Mouse (Mus musculus) ES-E14 (cell line): ENCODE measurements around the gene Galp. TPM values are rescaled to one million over a fixed set of nuclear protein-coding genes. Genes with fewer than 3 reads are reported as not detected.

Source experiments
- DNase-seq: peaks from one replicate; pipeline ENCODE4 v3.0.0-alpha.2; 2013; ENCODE audit warnings: low read depth, low spot score
- H3K27ac ChIP-seq: 2 replicates; pipeline ENCODE4 v1.5.1; 2012; ENCODE audit warnings: low read depth, mild to moderate bottlenecking, low read length, moderate library complexity, mixed read lengths; ENCODE audit not compliant: poor library complexity, insufficient read depth, severe bottlenecking
- H3K36me3 ChIP-seq: 2 replicates; pipeline ENCODE4 v1.6.1; 2012; ENCODE audit warnings: mild to moderate bottlenecking, low read length, moderate library complexity, mixed read lengths; ENCODE audit not compliant: control insufficient read depth, poor library complexity, insufficient read depth, severe bottlenecking
- H3K4me1 ChIP-seq, 2 experiments: fragments of 150-350 bp in 1 of 2; sonication (generic) in 1 of 2; 2 replicates each; pipeline ENCODE4 v1.6.1; 2012; ENCODE audit warnings: low read length in 2 of 2, mild to moderate bottlenecking in 1 of 2, mixed read lengths in 1 of 2; ENCODE audit not compliant: control insufficient read depth in 2 of 2, insufficient read depth in 2 of 2, poor library complexity in 1 of 2
- H3K4me3 ChIP-seq, 2 experiments: fragments of 150-350 bp in 1 of 2; sonication (generic) in 1 of 2; 2 replicates each; pipeline ENCODE4 v1.5.1; 2012; ENCODE audit warnings: low read length in 2 of 2, low read depth in 1 of 2, mild to moderate bottlenecking in 1 of 2, mixed read lengths in 1 of 2; ENCODE audit not compliant: insufficient read depth in 1 of 2, poor library complexity in 1 of 2, severe bottlenecking in 1 of 2
- H3K9ac ChIP-seq: 2 replicates; pipeline ENCODE4 v1.6.1; 2012; ENCODE audit warnings: low read depth, mild to moderate bottlenecking, low read length, mixed read lengths; ENCODE audit not compliant: poor library complexity, insufficient read depth, severe bottlenecking
- H3K9me3 ChIP-seq: fragments of 150-350 bp; sonication (generic); 2 replicates; pipeline ENCODE4 v1.6.1; 2012; ENCODE audit warnings: low read depth, mild to moderate bottlenecking, low read length; ENCODE audit not compliant: control insufficient read depth, insufficient read depth
- CHD2 ChIP-seq: IDR thresholded peaks from 2 replicates; pipeline ENCODE4 v1.6.1; 2014; ENCODE audit warnings: mild to moderate bottlenecking, low read depth, low read length, inconsistent platforms
- HCFC1 ChIP-seq: IDR thresholded peaks from 2 replicates; pipeline ENCODE4 v1.6.1; 2012; ENCODE audit warnings: low read length, inconsistent platforms, borderline replicate concordance; ENCODE audit not compliant: insufficient read depth
- MAFK ChIP-seq: IDR thresholded peaks from 2 replicates; pipeline ENCODE4 v1.6.1; 2014; ENCODE audit warnings: mild to moderate bottlenecking, low read depth, low read length, inconsistent platforms; ENCODE audit not compliant: insufficient read depth
- ZC3H11A ChIP-seq: IDR thresholded peaks from 2 replicates; pipeline ENCODE4 v1.6.1; 2012; ENCODE audit warnings: low read depth, mild to moderate bottlenecking, inconsistent platforms, low read length, borderline replicate concordance
- ZNF384 ChIP-seq: IDR thresholded peaks from 2 replicates; pipeline ENCODE4 v1.6.1; 2012; ENCODE audit warnings: low read depth, low read length, inconsistent platforms
- in situ Hi-C, 2 experiments: fragments of 600-800 bp; cut with MboI; formaldehyde crosslinking; loops; one replicate each; pipeline ENCODE4 v1.15.1; 2025; ENCODE audit warnings: low sequenced_read_pairs in 2 of 2, inconsistent platforms in 1 of 2; ENCODE audit not compliant: unreplicated experiment in 2 of 2
- total RNA-seq: library from RNA; depleted of rRNA; stranded (reverse); fragments of 300-350 nt; gene quantifications from 2 replicates; pipeline ENCODE4 v1.2.3, GENCODE M21; 2012

Galp gene
- total RNA-seq, 1 experiment: not detected

DNA sequence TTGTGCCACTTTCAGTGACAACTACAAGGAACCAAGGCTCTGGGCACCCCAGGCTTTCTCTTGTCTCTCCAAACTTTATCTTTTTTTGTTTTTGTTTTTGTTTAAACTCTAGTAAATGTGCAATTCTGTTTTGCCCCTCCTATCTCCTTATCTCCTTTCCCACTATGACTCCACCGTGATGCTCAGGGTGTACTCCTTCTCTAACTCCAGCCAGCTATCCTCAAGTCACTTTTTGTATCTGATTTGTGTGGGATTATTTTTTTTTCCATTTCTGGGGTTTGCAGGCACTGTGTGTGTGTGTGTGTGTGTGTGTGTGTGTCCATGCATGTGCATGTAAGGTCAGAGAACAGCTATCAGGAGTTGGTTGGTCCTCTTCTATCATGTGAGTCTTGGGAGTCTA lies 39.4 kb upstream of the Galp start:
- Histone ChIP-seq H3K9ac (no peak overlapping the region), H3K27ac (no peak overlapping the region), H3K4me3 (no peak overlapping the region), H3K4me1 (peaks cover 0 to 2% of the 10 kb centered on the region in 2 experiments; a peak in 2 of 4 replicates), H3K9me3 (no peaks in the 10 kb centered on the region), H3K36me3 (no peaks in the 10 kb centered on the region)
- TF ChIP-seq HCFC1: no peak
- no peak for TF ChIP-seq CHD2
- no peak for TF ChIP-seq ZNF384
- no peak for TF ChIP-seq ZC3H11A
- TF ChIP-seq MAFK: no peak
- no peak for DNase-seq
- in situ Hi-C loops: no loop called here

DNA sequence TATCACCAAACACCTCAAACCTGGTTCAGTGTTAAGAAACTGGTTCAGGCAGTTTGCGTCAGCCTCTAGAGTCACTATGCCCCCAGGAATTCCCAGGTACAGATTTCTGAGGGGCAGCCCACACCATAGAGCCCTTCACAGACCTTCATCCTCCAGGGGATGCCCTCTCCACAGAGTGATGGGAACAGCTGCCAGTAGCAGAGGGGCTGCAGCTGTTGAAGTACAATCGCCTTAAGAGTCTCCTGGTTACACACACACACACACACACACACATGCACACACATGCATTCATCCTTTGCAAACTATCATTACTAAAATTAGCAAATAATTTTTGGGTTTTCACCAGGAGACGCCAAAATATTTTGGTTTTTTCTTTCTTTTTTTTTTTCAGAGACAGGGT lies 37.3 kb upstream of the Galp start:
- Histone ChIP-seq H3K4me1 (peaks cover 0 to 2% of the 10 kb centered on the region in 2 experiments; a peak in 1 of 4 replicates), H3K27ac (no peak overlapping the region), H3K36me3 (no peaks in the 10 kb centered on the region), H3K9me3 (no peaks in the 10 kb centered on the region), H3K4me3 (no peak overlapping the region), H3K9ac (no peak overlapping the region)
- in situ Hi-C loops: no loop called here
- no peak for DNase-seq
- no peak for TF ChIP-seq ZC3H11A
- TF ChIP-seq MAFK: no peak
- no peak for TF ChIP-seq ZNF384
- no peak for TF ChIP-seq CHD2
- no peak for TF ChIP-seq HCFC1

DNA sequence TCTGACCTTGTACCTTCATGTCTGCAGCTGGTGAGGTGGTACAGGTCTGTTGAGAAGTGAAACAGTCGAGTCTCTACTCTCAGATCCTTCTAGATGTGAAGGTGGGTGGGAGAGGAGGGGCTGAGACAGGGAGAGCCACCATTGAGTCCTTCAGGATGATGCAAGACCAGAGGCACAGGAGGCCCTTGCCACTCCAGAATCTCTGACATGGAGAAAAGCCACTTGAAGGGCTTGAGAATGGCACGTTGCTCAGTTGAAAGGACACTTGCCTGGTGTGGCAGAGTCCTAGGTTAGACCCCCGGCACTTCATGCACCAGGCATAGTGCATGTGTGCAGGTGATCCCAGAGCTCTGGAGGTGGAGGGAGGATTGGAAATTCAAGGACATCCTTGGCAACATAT lies 35.3 kb upstream of the Galp start:
- no peak for DNase-seq
- H3K36me3 ChIP-seq: no peaks in the 10 kb centered on the region
- H3K9ac ChIP-seq: no peak overlapping the region
- H3K27ac ChIP-seq: no peak overlapping the region
- H3K4me3 ChIP-seq: no peak overlapping the region
- in situ Hi-C loops: no loop called here
- peaks cover 0 to 2% of the 10 kb centered on the region in 2 experiments; a peak in 1 of 4 replicates for H3K4me1 ChIP-seq
- H3K9me3 ChIP-seq: no peaks in the 10 kb centered on the region
- no peak for TF ChIP-seq HCFC1
- TF ChIP-seq CHD2: no peak
- TF ChIP-seq ZNF384: no peak
- TF ChIP-seq ZC3H11A: no peak
- TF ChIP-seq MAFK: no peak

DNA sequence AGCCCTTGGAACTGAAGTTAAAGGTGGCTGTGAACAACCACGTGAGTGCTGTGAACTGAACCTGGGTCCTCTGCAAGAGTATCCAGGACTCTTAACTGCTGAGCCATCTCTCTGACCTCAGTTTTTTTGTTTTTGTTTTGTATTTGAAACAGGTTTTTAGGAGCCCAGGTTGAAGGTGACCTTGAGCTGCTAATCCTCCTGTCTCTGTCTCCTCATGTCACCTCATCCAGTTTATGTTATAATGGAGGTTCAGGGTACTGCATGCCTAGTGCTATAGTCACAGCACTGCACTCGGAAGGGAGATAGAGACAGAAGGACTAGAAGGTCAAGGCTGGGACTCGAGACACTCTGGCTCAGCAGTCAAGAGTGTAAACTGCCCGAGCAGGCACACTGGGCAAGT lies 34.7 kb upstream of the Galp start:
- Histone ChIP-seq H3K36me3 (no peaks in the 10 kb centered on the region), H3K9me3 (no peaks in the 10 kb centered on the region), H3K27ac (no peak overlapping the region), H3K4me1 (peaks cover 0 to 2% of the 10 kb centered on the region in 2 experiments; a peak in 1 of 4 replicates), H3K4me3 (no peak overlapping the region), H3K9ac (no peak overlapping the region)
- DNase-seq: no peak
- TF ChIP-seq MAFK (no peak), HCFC1 (no peak), ZC3H11A (no peak), CHD2 (no peak), ZNF384 (no peak)
- in situ Hi-C loops: no loop called here

DNA sequence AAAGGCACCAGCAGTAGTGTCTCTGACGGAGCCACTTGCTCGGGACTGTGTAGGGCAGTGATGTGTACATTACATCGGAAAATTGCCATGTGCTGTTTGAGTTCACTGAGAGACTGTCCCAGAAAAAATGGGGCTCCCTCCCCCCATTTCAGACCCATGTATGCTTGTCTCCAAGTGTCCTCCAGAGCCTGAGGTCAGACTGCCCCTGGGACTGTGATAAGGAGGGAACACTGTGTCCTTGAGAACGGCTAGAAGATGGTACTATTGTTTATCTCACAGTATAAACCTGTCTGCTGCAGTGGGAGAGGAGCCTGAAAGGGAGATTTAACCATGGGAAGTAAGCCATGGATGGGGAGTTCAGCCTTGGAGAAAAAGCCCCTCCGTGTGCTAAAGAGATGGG lies 32.2 kb upstream of the Galp start:
- H3K4me3 ChIP-seq: no peak overlapping the region
- H3K9me3 ChIP-seq: no peaks in the 10 kb centered on the region
- TF ChIP-seq MAFK (no peak), ZC3H11A (no peak), HCFC1 (no peak), ZNF384 (no peak)
- no peak overlapping the region for H3K27ac ChIP-seq
- H3K9ac ChIP-seq: no peak overlapping the region
- no peak for DNase-seq
- in situ Hi-C loops: no loop called here
- H3K36me3 ChIP-seq: no peaks in the 10 kb centered on the region
- H3K4me1 ChIP-seq: peaks cover 0 to 2% of the 10 kb centered on the region in 2 experiments; a peak in 1 of 4 replicates
